In genomic region chr7:135651831-135652511, GRCm38 (mm10) we compare ENCODE assay signal across 8 mouse cellular contexts.
DNase-seq lines count a peak whose midpoint lies in the region; ATAC-seq and TF ChIP-seq lines count a peak whose summit lies in the region.

No protein-coding gene starts in this region.

- H3K9ac ChIP-seq in heart, embryonic 11.5 days (ENCODE audit: low read depth, low read length) = no peak overlapping the region
- 0 out of 2 replicates have a peak overlapping the region, but pooled peaks have one; percentile 9 for H3K9ac ChIP-seq in limb, embryonic 14.5 days (ENCODE audit: low read depth, low read length, severe bottlenecking)

- H3K27ac ChIP-seq in heart, embryonic 11.5 days (ENCODE audit: low read depth, low read length) = no peak overlapping the region
- peak overlapping the region; percentile 45 for H3K27ac ChIP-seq in embryonic fibroblast, embryonic 13.5 days (ENCODE audit: insufficient read depth, low read length)
- no peak overlapping the region for H3K27ac ChIP-seq in limb, embryonic 14.5 days (replicated peaks; ENCODE audit: low read depth, low read length)

- no peaks in the 10 kb centered on the region for H3K36me3 ChIP-seq in heart, embryonic 11.5 days (ENCODE audit: control insufficient read depth, insufficient read depth, low read length)
- no peaks in the 10 kb centered on the region for H3K36me3 ChIP-seq in limb, embryonic 14.5 days (ENCODE audit: control insufficient read depth, insufficient read depth, low read length)

- H3K4me2 ChIP-seq in heart, embryonic 11.5 days = no peak overlapping the region
- H3K4me2 ChIP-seq in limb, embryonic 14.5 days (replicated peaks; ENCODE audit: low read depth, low read length, severe bottlenecking) = peak overlapping the region; percentile 19

- no peaks in the 10 kb centered on the region; the same call in 1 of the 2 replicates for H3K27me3 ChIP-seq in heart, embryonic 11.5 days (ENCODE audit: control insufficient read depth, insufficient read depth, low read length)
- no peaks in the 10 kb centered on the region for H3K27me3 ChIP-seq in limb, embryonic 14.5 days (ENCODE audit: control insufficient read depth, insufficient read depth, low read length)

- no peaks in the 10 kb centered on the region for H3K9me3 ChIP-seq in heart, embryonic 11.5 days (replicated peaks; ENCODE audit: control insufficient read depth, low read length)
- H3K9me3 ChIP-seq in limb, embryonic 14.5 days (ENCODE audit: control insufficient read depth, low read length) = 0 out of 2 replicates have a peak, but pooled peaks cover 3% of the 10 kb centered on the region

- no peaks in the 10 kb centered on the region for H3K4me1 ChIP-seq in heart, embryonic 11.5 days (ENCODE audit: control insufficient read depth, insufficient read depth, low read length)
- peaks cover 17% of the 10 kb centered on the region for H3K4me1 ChIP-seq in embryonic fibroblast, embryonic 13.5 days (ENCODE audit: control insufficient read depth, insufficient read depth, low read length)
- 0 out of 2 replicates have a peak, but pooled peaks cover 6% of the 10 kb centered on the region for H3K4me1 ChIP-seq in limb, embryonic 14.5 days (ENCODE audit: control insufficient read depth, insufficient read depth, low read length)

- TF ChIP-seq CTCF in embryonic fibroblast, embryonic 13.5 days (IDR thresholded peaks at IDR 0.05; ENCODE audit: borderline replicate concordance, insufficient read depth, low read length) = no peak

- peak; percentile 51 for TF ChIP-seq POLR2A in embryonic fibroblast, embryonic 13.5 days (IDR thresholded peaks at IDR 0.05; ENCODE audit: low read depth, low read length)
- no peak for TF ChIP-seq POLR2A in limb, embryonic 14.5 days (IDR thresholded peaks at IDR 0.05; ENCODE audit: borderline replicate concordance, extremely low read depth, insufficient read depth, insufficient read length)

- 60% methylated on average over 18 of the region's 18 CpGs for WGBS in heart, embryonic 11.5 days (ENCODE audit: insufficient replicate concordance)
- WGBS in limb, embryonic 14.5 days = 41% methylated on average over 18 of the region's 18 CpGs

- ATAC-seq in heart, embryonic 11.5 days (replicated peaks; ENCODE audit: insufficient number of reproducible peaks, low FRiP score, low TSS enrichment) = no peak
- ATAC-seq in limb, embryonic 14.5 days (ENCODE audit: low FRiP score, low read depth) = no peak; the same call in 1 of the 2 replicates

- peak; percentile 53 to 62 for DNase-seq in heart, adult 18-20 months
- no peak for DNase-seq in limb, embryonic 14.5 days (ENCODE audit: low spot score)
- DNase-seq in natural killer cell, adult 2 months (ENCODE audit: low spot score in 2 of 2) = peak; percentile 71 to 80
- no peak for DNase-seq in cerebellum, postnatal 4 days (ENCODE audit: low spot score in 2 of 2)
- no peak for DNase-seq in frontal cortex, postnatal 10 days (ENCODE audit: low spot score in 2 of 2)
- DNase-seq in adipocyte (ENCODE audit: low spot score) = no peak

- no peak overlapping the region for H3K4me3 ChIP-seq in heart, embryonic 11.5 days (ENCODE audit: low read depth, low read length)
- peak overlapping the region; percentile 40 for H3K4me3 ChIP-seq in embryonic fibroblast, embryonic 13.5 days (ENCODE audit: insufficient read depth, low read length)
- H3K4me3 ChIP-seq in limb, embryonic 14.5 days (replicated peaks; ENCODE audit: low read length) = 0 out of 2 replicates have a peak overlapping the region, but pooled peaks have one; percentile 8

Comparison
In these comparisons a context has a peak if more than half of its experiments do, and no peak if none do; other contexts are left out.
1. DNase-seq: peak in heart, adult 18-20 months (2 of 2) and natural killer cell, adult 2 months (2 of 2); none in limb, embryonic 14.5 days (single experiment), cerebellum, postnatal 4 days (0 of 2), frontal cortex, postnatal 10 days (0 of 2) and adipocyte (single experiment).